ENCODE assay signal across 8 mouse cellular contexts in genomic region chr1:34432776-34433481, GRCm38 (mm10). TPM values are rescaled to one million over a fixed set of nuclear protein-coding genes. Genes with fewer than 3 reads are reported as not detected.
DNase-seq lines count a peak whose midpoint lies in the region; ATAC-seq lines count a peak whose summit lies in the region.

No protein-coding gene starts in this region.

- DNase-seq in hindbrain, embryonic 10.5 days (ENCODE audit: low spot score): peak; percentile 76
- DNase-seq in limb, embryonic 11.5 days (ENCODE audit: low spot score): peak; percentile 73
- DNase-seq in midbrain, embryonic 11.5 days (ENCODE audit: low spot score, missing footprints): peak; percentile 97

- 4% methylated on average over 35 of the region's 35 CpGs for WGBS in embryonic facial prominence, embryonic 15.5 days
- WGBS in hindbrain, embryonic 10.5 days: 4% methylated on average over 35 of the region's 35 CpGs
- WGBS in limb, embryonic 11.5 days: 14% methylated on average over 35 of the region's 35 CpGs
- WGBS in midbrain, embryonic 11.5 days: 4% methylated on average over 35 of the region's 35 CpGs
- 8% methylated on average over 35 of the region's 35 CpGs for WGBS in stomach, embryonic 16.5 days

- H3K27me3 ChIP-seq in erythroblast, embryonic 14.5 days (ENCODE audit: control insufficient read depth): no peaks in the 10 kb centered on the region; the same call in 1 of the 2 replicates
- no peaks in the 10 kb centered on the region for H3K27me3 ChIP-seq in embryonic facial prominence, embryonic 15.5 days
- no peaks in the 10 kb centered on the region for H3K27me3 ChIP-seq in hindbrain, embryonic 10.5 days (ENCODE audit: insufficient read depth, poor library complexity, severe bottlenecking)
- H3K27me3 ChIP-seq in limb, embryonic 11.5 days (ENCODE audit: control insufficient read depth, insufficient read depth, low read length): no peaks in the 10 kb centered on the region
- H3K27me3 ChIP-seq in midbrain, embryonic 11.5 days (ENCODE audit: control insufficient read depth, insufficient read depth, low read length): no peaks in the 10 kb centered on the region
- H3K27me3 ChIP-seq in stomach, embryonic 16.5 days (ENCODE audit: control insufficient read depth, insufficient read depth, low read length): no peaks in the 10 kb centered on the region

- H3K4me1 ChIP-seq in erythroblast, embryonic 14.5 days (ENCODE audit: control insufficient read depth): peaks cover 30% of the 10 kb centered on the region
- H3K4me1 ChIP-seq in embryonic facial prominence, embryonic 15.5 days: peaks cover 14% of the 10 kb centered on the region
- peaks cover 25% of the 10 kb centered on the region for H3K4me1 ChIP-seq in hindbrain, embryonic 10.5 days (replicated peaks)
- H3K4me1 ChIP-seq in limb, embryonic 11.5 days (ENCODE audit: control insufficient read depth, insufficient read depth, low read length): no peaks in the 10 kb centered on the region
- peaks cover 7% of the 10 kb centered on the region; the same call in 1 of the 2 replicates for H3K4me1 ChIP-seq in midbrain, embryonic 11.5 days (ENCODE audit: control insufficient read depth, insufficient read depth, low read length)
- peaks cover 5% of the 10 kb centered on the region; the same call in 1 of the 2 replicates for H3K4me1 ChIP-seq in stomach, embryonic 16.5 days (ENCODE audit: control insufficient read depth, insufficient read depth, low read length)

- peak overlapping the region; percentile 31 for H3K9ac ChIP-seq in embryonic facial prominence, embryonic 15.5 days
- peak overlapping the region; percentile 66 for H3K9ac ChIP-seq in limb, embryonic 11.5 days (ENCODE audit: low read length)
- peak overlapping the region; percentile 61 for H3K9ac ChIP-seq in midbrain, embryonic 11.5 days (ENCODE audit: low read length)
- peak overlapping the region; percentile 82 for H3K9ac ChIP-seq in stomach, embryonic 16.5 days (ENCODE audit: low read length)

- peak overlapping the region; percentile 52 for H3K4me3 ChIP-seq in erythroblast, embryonic 14.5 days (replicated peaks)
- H3K4me3 ChIP-seq in embryonic facial prominence, embryonic 15.5 days (replicated peaks): peak overlapping the region; percentile 66
- H3K4me3 ChIP-seq in hindbrain, embryonic 10.5 days: peak overlapping the region; percentile 60
- H3K4me3 ChIP-seq in limb, embryonic 11.5 days (ENCODE audit: low read depth, low read length): peak overlapping the region; percentile 29
- H3K4me3 ChIP-seq in midbrain, embryonic 11.5 days (ENCODE audit: low read depth, low read length): peak overlapping the region; percentile 29
- H3K4me3 ChIP-seq in stomach, embryonic 16.5 days (replicated peaks; ENCODE audit: low read length): peak overlapping the region; percentile 56

- H3K4me2 ChIP-seq in embryonic facial prominence, embryonic 15.5 days (replicated peaks): peak overlapping the region; percentile 71
- H3K4me2 ChIP-seq in limb, embryonic 11.5 days (ENCODE audit: low read depth, severe bottlenecking): peak overlapping the region; percentile 51
- peak overlapping the region; percentile 49 for H3K4me2 ChIP-seq in midbrain, embryonic 11.5 days
- peak overlapping the region; percentile 83 for H3K4me2 ChIP-seq in stomach, embryonic 16.5 days (ENCODE audit: low read depth, low read length)

- no peak for ATAC-seq in erythroblast, adult 5-6 weeks (replicated peaks; ENCODE audit: low FRiP score, poor library complexity, severe bottlenecking)
- ATAC-seq in activated CD4-positive, CD25-positive, alpha-beta regulatory T cell, adult 4 months: peak; percentile 46
- no peak for ATAC-seq in embryonic facial prominence, embryonic 15.5 days (ENCODE audit: insufficient number of reproducible peaks, low FRiP score, low TSS enrichment, low read depth)
- no peak for ATAC-seq in limb, embryonic 11.5 days (ENCODE audit: insufficient number of reproducible peaks, low FRiP score, low TSS enrichment, low read depth)
- ATAC-seq in midbrain, embryonic 11.5 days (ENCODE audit: low FRiP score): peak; percentile 36
- ATAC-seq in stomach, embryonic 16.5 days (ENCODE audit: insufficient read depth, low FRiP score): peak; percentile 54

- H3K9me3 ChIP-seq in erythroblast, embryonic 14.5 days (ENCODE audit: control insufficient read depth, low read length): peaks cover 40% of the 10 kb centered on the region
- H3K9me3 ChIP-seq in embryonic facial prominence, embryonic 15.5 days (replicated peaks): 0 out of 2 replicates have a peak, but pooled peaks cover 20% of the 10 kb centered on the region
- peaks cover 41% of the 10 kb centered on the region for H3K9me3 ChIP-seq in hindbrain, embryonic 10.5 days
- peaks cover 16% of the 10 kb centered on the region for H3K9me3 ChIP-seq in limb, embryonic 11.5 days (ENCODE audit: control insufficient read depth, low read length)
- H3K9me3 ChIP-seq in midbrain, embryonic 11.5 days (ENCODE audit: control insufficient read depth, low read length): peaks cover 25% of the 10 kb centered on the region; the same call in 1 of the 2 replicates
- peaks cover 31% of the 10 kb centered on the region for H3K9me3 ChIP-seq in stomach, embryonic 16.5 days (replicated peaks; ENCODE audit: control insufficient read depth, low read length)

- H3K27ac ChIP-seq in embryonic facial prominence, embryonic 15.5 days (replicated peaks): peak overlapping the region; percentile 84
- H3K27ac ChIP-seq in hindbrain, embryonic 10.5 days: peak overlapping the region; percentile 91
- no peak overlapping the region for H3K27ac ChIP-seq in limb, embryonic 11.5 days (replicated peaks; ENCODE audit: low read depth, low read length)
- peak overlapping the region; percentile 52 for H3K27ac ChIP-seq in midbrain, embryonic 11.5 days (ENCODE audit: low read depth, low read length)
- H3K27ac ChIP-seq in stomach, embryonic 16.5 days (ENCODE audit: low read length): peak overlapping the region; percentile 54

- peaks cover 5% of the 10 kb centered on the region for H3K36me3 ChIP-seq in erythroblast, embryonic 14.5 days (ENCODE audit: control insufficient read depth)
- peaks cover 18% of the 10 kb centered on the region for H3K36me3 ChIP-seq in embryonic facial prominence, embryonic 15.5 days
- H3K36me3 ChIP-seq in hindbrain, embryonic 10.5 days: peaks cover 45% of the 10 kb centered on the region
- H3K36me3 ChIP-seq in limb, embryonic 11.5 days (ENCODE audit: control insufficient read depth, insufficient read depth, low read length): no peaks in the 10 kb centered on the region
- H3K36me3 ChIP-seq in midbrain, embryonic 11.5 days (ENCODE audit: control insufficient read depth, insufficient read depth, low read length): no peaks in the 10 kb centered on the region; the same call in 1 of the 2 replicates
- H3K36me3 ChIP-seq in stomach, embryonic 16.5 days (ENCODE audit: control insufficient read depth, insufficient read depth, low read length): 0 out of 2 replicates have a peak, but pooled peaks cover 17% of the 10 kb centered on the region

RNA-seq across cellular contexts. Expression of gene Ccdc115, which starts 6.5 kb away (rescaled TPM):
- 0.81 and 1.2 TPM in 2 replicates for polyA plus RNA-seq in erythroblast, embryonic 14.5 days (2012)
- 21.1 and 25.5 TPM in 2 replicates for total RNA-seq in erythroblast, adult 5-6 weeks (2015; ENCODE audit: low replicate concordance)
- 9.9 and 12.1 TPM in 2 replicates for total RNA-seq in erythroblast, adult 5-6 weeks (2017; ENCODE audit: low replicate concordance)
- 10 to 100 TPM; 35.5 to 37.9 TPM for polyA plus RNA-seq in activated CD4-positive, CD25-positive, alpha-beta regulatory T cell, adult 4 months (2017; shearing (Covaris generic))
- polyA plus RNA-seq in embryonic facial prominence, embryonic 15.5 days (2015; fragmentation: Nextera tagmentation; extraction: Ambion mirVana): 57.3 and 58.4 TPM in 2 replicates
- polyA plus RNA-seq in hindbrain, embryonic 10.5 days (2016; fragmentation: Nextera tagmentation; extraction: Ambion mirVana): 72.9 and 79.3 TPM in 2 replicates
- 52.6 and 53.8 TPM in 2 replicates for polyA plus RNA-seq in limb, embryonic 11.5 days (2014; fragmentation: Nextera tagmentation; extraction: Ambion mirVana)
- polyA plus RNA-seq in midbrain, embryonic 11.5 days (2014; fragmentation: Nextera tagmentation; extraction: Ambion mirVana): 73.9 and 78.3 TPM in 2 replicates
- polyA plus RNA-seq in stomach, embryonic 16.5 days (2015; fragmentation: Nextera tagmentation; extraction: Ambion mirVana): 52.6 and 55.0 TPM in 2 replicates

RNA-seq across cellular contexts. Expression of gene Imp4, which starts 6.7 kb away (rescaled TPM):
- 2.2 and 2.8 TPM in 2 replicates for polyA plus RNA-seq in erythroblast, embryonic 14.5 days (2012)
- total RNA-seq in erythroblast, adult 5-6 weeks (2015; ENCODE audit: low replicate concordance): 20.5 and 20.6 TPM in 2 replicates
- 5.8 and 6.1 TPM in 2 replicates for total RNA-seq in erythroblast, adult 5-6 weeks (2017; ENCODE audit: low replicate concordance)
- polyA plus RNA-seq in activated CD4-positive, CD25-positive, alpha-beta regulatory T cell, adult 4 months (2017; shearing (Covaris generic)): 100 to 1,000 TPM; 105 to 131 TPM
- polyA plus RNA-seq in embryonic facial prominence, embryonic 15.5 days (2015; fragmentation: Nextera tagmentation; extraction: Ambion mirVana): 69.0 and 69.7 TPM in 2 replicates
- polyA plus RNA-seq in hindbrain, embryonic 10.5 days (2016; fragmentation: Nextera tagmentation; extraction: Ambion mirVana): 107 and 123 TPM in 2 replicates
- polyA plus RNA-seq in limb, embryonic 11.5 days (2014; fragmentation: Nextera tagmentation; extraction: Ambion mirVana): 102 and 118 TPM in 2 replicates
- 90.3 and 94.0 TPM in 2 replicates for polyA plus RNA-seq in midbrain, embryonic 11.5 days (2014; fragmentation: Nextera tagmentation; extraction: Ambion mirVana)
- 74.1 and 86.2 TPM in 2 replicates for polyA plus RNA-seq in stomach, embryonic 16.5 days (2015; fragmentation: Nextera tagmentation; extraction: Ambion mirVana)

RNA-seq across cellular contexts. Expression of gene Ptpn18, which starts 26.6 kb away (rescaled TPM):
- 1.4 and 1.5 TPM in 2 replicates for polyA plus RNA-seq in erythroblast, embryonic 14.5 days (2012)
- 7.3 and 13.4 TPM in 2 replicates for total RNA-seq in erythroblast, adult 5-6 weeks (2015; ENCODE audit: low replicate concordance)
- 23.1 and 47.7 TPM in 2 replicates for total RNA-seq in erythroblast, adult 5-6 weeks (2017; ENCODE audit: low replicate concordance)
- 100 to 1,000 TPM; 175 to 257 TPM for polyA plus RNA-seq in activated CD4-positive, CD25-positive, alpha-beta regulatory T cell, adult 4 months (2017; shearing (Covaris generic))
- polyA plus RNA-seq in embryonic facial prominence, embryonic 15.5 days (2015; fragmentation: Nextera tagmentation; extraction: Ambion mirVana): 19.3 and 21.0 TPM in 2 replicates
- polyA plus RNA-seq in hindbrain, embryonic 10.5 days (2016; fragmentation: Nextera tagmentation; extraction: Ambion mirVana): 8.0 and 10.9 TPM in 2 replicates
- polyA plus RNA-seq in limb, embryonic 11.5 days (2014; fragmentation: Nextera tagmentation; extraction: Ambion mirVana): 7.6 and 7.9 TPM in 2 replicates
- 5.5 and 7.3 TPM in 2 replicates for polyA plus RNA-seq in midbrain, embryonic 11.5 days (2014; fragmentation: Nextera tagmentation; extraction: Ambion mirVana)
- 23.7 and 27.5 TPM in 2 replicates for polyA plus RNA-seq in stomach, embryonic 16.5 days (2015; fragmentation: Nextera tagmentation; extraction: Ambion mirVana)

Comparison
In these comparisons a context has a peak if more than half of its experiments do, and no peak if none do; other contexts are left out.
1. ATAC-seq: peak in activated CD4-positive, CD25-positive, alpha-beta regulatory T cell, adult 4 months (single experiment), midbrain, embryonic 11.5 days (single experiment) and stomach, embryonic 16.5 days (single experiment); none in erythroblast, adult 5-6 weeks (single experiment), embryonic facial prominence, embryonic 15.5 days (single experiment) and limb, embryonic 11.5 days (single experiment).
2. H3K9ac ChIP-seq: peak in every context shown above with its lines; median percentile 82 in stomach, embryonic 16.5 days; 66 in limb, embryonic 11.5 days; 61 in midbrain, embryonic 11.5 days; 31 in embryonic facial prominence, embryonic 15.5 days.
3. RNA of gene Ccdc115, which starts 6.5 kb away (polyA plus RNA-seq): 72.9 to 79.3 TPM in hindbrain, embryonic 10.5 days, 73.9 to 78.3 TPM in midbrain, embryonic 11.5 days, 57.3 to 58.4 TPM in embryonic facial prominence, embryonic 15.5 days, 52.6 to 55.0 TPM in stomach, embryonic 16.5 days, 52.6 to 53.8 TPM in limb, embryonic 11.5 days and 35.5 to 37.9 TPM in activated CD4-positive, CD25-positive, alpha-beta regulatory T cell, adult 4 months; 0.81 to 1.2 TPM in erythroblast, embryonic 14.5 days; every median in the first group is over 10 times any median in the second.
4. RNA of gene Imp4, which starts 6.7 kb away (polyA plus RNA-seq): 105 to 131 TPM in activated CD4-positive, CD25-positive, alpha-beta regulatory T cell, adult 4 months, 102 to 118 TPM in limb, embryonic 11.5 days, 107 to 123 TPM in hindbrain, embryonic 10.5 days, 90.3 to 94.0 TPM in midbrain, embryonic 11.5 days, 74.1 to 86.2 TPM in stomach, embryonic 16.5 days and 69.0 to 69.7 TPM in embryonic facial prominence, embryonic 15.5 days; 2.2 to 2.8 TPM in erythroblast, embryonic 14.5 days; every median in the first group is over 10 times any median in the second.
5. Peak in every context shown above with its lines, with median percentiles within 50 percentile points of each other: H3K4me3 ChIP-seq, H3K4me2 ChIP-seq and DNase-seq.